ENCODE assay signal across 18 mouse cellular contexts in genomic region chr11:67039799-67040198, GRCm38 (mm10). TPM values are rescaled to one million over a fixed set of nuclear protein-coding genes. Genes with fewer than 3 reads are reported as not detected.
DNase-seq lines count a peak whose midpoint lies in the region; ATAC-seq and TF ChIP-seq lines count a peak whose summit lies in the region.
"Had no signal": no experiment of that assay in that cellular context is flagged by ENCODE, and none has a peak within 500 bp of the region (broad histone marks: within the 10 kb centered on the region; RNA-seq: fewer than 3 reads in every experiment).

No protein-coding gene starts in this region.

- peaks cover 36% of the 10 kb centered on the region for H3K36me3 ChIP-seq in intestine, postnatal 0 days (ENCODE audit: control insufficient read depth, insufficient read depth)
- H3K36me3 ChIP-seq in intestine, embryonic 16.5 days (ENCODE audit: control insufficient read depth, insufficient read depth, low read length): peaks cover 8% of the 10 kb centered on the region
- H3K36me3 ChIP-seq in lung, postnatal 0 days (ENCODE audit: insufficient read depth, low read length): peaks cover 15% of the 10 kb centered on the region; the same call in 1 of the 2 replicates
- H3K36me3 ChIP-seq in MEL (ENCODE audit: control insufficient read depth in 1 of 2, insufficient read depth in 2 of 2, low read length in 2 of 2): peaks cover 0 to 6% of the 10 kb centered on the region in 2 experiments; a peak in 2 of 4 replicates

- H3K79me2 ChIP-seq in MEL (ENCODE audit: control insufficient read depth, insufficient read depth, low read length, poor library complexity): no peaks in the 10 kb centered on the region

- no peak for DNase-seq in lung, postnatal 0 days (ENCODE audit: low spot score)
- no peak for DNase-seq in lung, postnatal 25 days (ENCODE audit: low spot score)
- peak; percentile 60 for DNase-seq in MEL (ENCODE audit: low read depth, low spot score)
- no peak for DNase-seq in adrenal gland, postnatal 14 days
- no peak for DNase-seq in cerebellum, postnatal 14 days
- DNase-seq: cerebellum, adult 11-12 months; heart, postnatal 36 days; kidney, postnatal 14 days; lung, postnatal 36 days had no signal

- H3K4me3 ChIP-seq in intestine, postnatal 0 days (ENCODE audit: low read depth, low read length): no peak overlapping the region
- no peak overlapping the region for H3K4me3 ChIP-seq in intestine, embryonic 16.5 days (ENCODE audit: low read length)
- no peak overlapping the region for H3K4me3 ChIP-seq in lung, postnatal 0 days (ENCODE audit: low read depth, low read length)
- no peak overlapping the region for H3K4me3 ChIP-seq in MEL (ENCODE audit: control insufficient read depth in 1 of 2, insufficient read depth in 1 of 2, low read depth in 2 of 2, low read length in 2 of 2)
- H3K4me3 ChIP-seq: limb, embryonic 13.5 days; neural tube, embryonic 15.5 days had no signal

- H3K9ac ChIP-seq in intestine, postnatal 0 days (ENCODE audit: low read depth, low read length): no peak overlapping the region
- no peak overlapping the region for H3K9ac ChIP-seq in intestine, embryonic 16.5 days (ENCODE audit: low read depth, low read length)
- H3K9ac ChIP-seq in lung, postnatal 0 days (replicated peaks; ENCODE audit: low read depth): no peak overlapping the region
- H3K9ac ChIP-seq in MEL (ENCODE audit: control insufficient read depth, low read depth, low read length, poor library complexity, severe bottlenecking): no peak overlapping the region
- H3K9ac ChIP-seq: limb, embryonic 13.5 days; neural tube, embryonic 15.5 days had no signal

- ATAC-seq in intestine, postnatal 0 days: no peak
- ATAC-seq in intestine, embryonic 16.5 days: no peak
- ATAC-seq in lung, postnatal 0 days: no peak
- ATAC-seq in megakaryocyte progenitor cell, adult 5-6 weeks (replicated peaks; ENCODE audit: poor library complexity): 0 out of 2 replicates have a peak, but pooled peaks have one; percentile 61
- ATAC-seq: forebrain, embryonic 14.5 days; inflammation-experienced regulatory T-cells, adult 6 months had no signal

- H3K4me2 ChIP-seq in intestine, postnatal 0 days (replicated peaks; ENCODE audit: low read depth): no peak overlapping the region
- no peak overlapping the region for H3K4me2 ChIP-seq in intestine, embryonic 16.5 days (ENCODE audit: low read depth, low read length)
- no peak overlapping the region for H3K4me2 ChIP-seq in lung, postnatal 0 days (replicated peaks; ENCODE audit: low read depth, low read length)
- H3K4me2 ChIP-seq: heart, embryonic 11.5 days; limb, embryonic 13.5 days; neural tube, embryonic 15.5 days had no signal

- H3K27ac ChIP-seq in intestine, postnatal 0 days (ENCODE audit: low read depth, low read length): no peak overlapping the region
- H3K27ac ChIP-seq in intestine, embryonic 16.5 days (ENCODE audit: low read length): no peak overlapping the region
- no peak overlapping the region for H3K27ac ChIP-seq in lung, postnatal 0 days (ENCODE audit: low read length)
- H3K27ac ChIP-seq in MEL (ENCODE audit: control insufficient read depth, low read depth, low read length): no peak overlapping the region
- H3K27ac ChIP-seq: limb, embryonic 13.5 days; neural tube, embryonic 15.5 days had no signal

- H3K27me3 ChIP-seq in intestine, postnatal 0 days (replicated peaks; ENCODE audit: control insufficient read depth, insufficient read depth, low read length): no peaks in the 10 kb centered on the region
- no peaks in the 10 kb centered on the region for H3K27me3 ChIP-seq in intestine, embryonic 16.5 days (replicated peaks; ENCODE audit: control insufficient read depth, insufficient read depth, low read length)
- no peaks in the 10 kb centered on the region for H3K27me3 ChIP-seq in lung, postnatal 0 days (replicated peaks; ENCODE audit: insufficient read depth, low read length)
- no peaks in the 10 kb centered on the region for H3K27me3 ChIP-seq in MEL (ENCODE audit: control insufficient read depth in 1 of 2, insufficient read depth in 2 of 2, low read length in 2 of 2)
- H3K27me3 ChIP-seq: limb, embryonic 13.5 days; neural tube, embryonic 15.5 days had no signal

- TF ChIP-seq RAD21 in MEL (IDR thresholded peaks at IDR 0.05; ENCODE audit: low read depth, low read length): no peak; the same call in 1 of the 2 replicates

- no peak for TF ChIP-seq POLR2A in MEL (IDR thresholded peaks at IDR 0.05; ENCODE audit: control insufficient read depth in 1 of 2, insufficient read depth in 1 of 2, low read depth in 1 of 2, low read length in 2 of 2, poor library complexity in 1 of 2)

- H3K9me3 ChIP-seq in intestine, postnatal 0 days (ENCODE audit: control insufficient read depth): no peaks in the 10 kb centered on the region
- no peaks in the 10 kb centered on the region for H3K9me3 ChIP-seq in intestine, embryonic 16.5 days (ENCODE audit: control insufficient read depth, low read length)
- no peaks in the 10 kb centered on the region for H3K9me3 ChIP-seq in lung, postnatal 0 days (ENCODE audit: low read length)
- H3K9me3 ChIP-seq in MEL (replicated peaks; ENCODE audit: insufficient read depth, low read length): no peaks in the 10 kb centered on the region
- H3K9me3 ChIP-seq: limb, embryonic 13.5 days; neural tube, embryonic 15.5 days had no signal

- 0 out of 2 replicates have a peak, but pooled peaks have one; percentile 36 for TF ChIP-seq CTCF in intestine, postnatal 0 days (IDR thresholded peaks at IDR 0.05; ENCODE audit: low read depth)
- peak; percentile 33 for TF ChIP-seq CTCF in lung, postnatal 0 days (IDR thresholded peaks at IDR 0.05)
- TF ChIP-seq CTCF in MEL (IDR thresholded peaks at IDR 0.05 in 2 of 3, conservative IDR thresholded peaks at IDR 0.05 in 1 of 3; ENCODE audit: control insufficient read depth in 1 of 3, insufficient read depth in 1 of 3, low read depth in 2 of 3, low read length in 3 of 3, poor library complexity in 1 of 3, severe bottlenecking in 1 of 3): peak; percentile 50 to 58 (median 53)

- 0 out of 2 replicates have a peak, but pooled peaks cover under 1% of the 10 kb centered on the region for H3K4me1 ChIP-seq in intestine, postnatal 0 days (replicated peaks; ENCODE audit: control insufficient read depth, insufficient read depth, low read length)
- H3K4me1 ChIP-seq in intestine, embryonic 16.5 days (ENCODE audit: control insufficient read depth, insufficient read depth, low read length): peaks cover 2% of the 10 kb centered on the region; the same call in 1 of the 2 replicates
- H3K4me1 ChIP-seq in lung, postnatal 0 days (ENCODE audit: insufficient read depth, low read depth, low read length): no peaks in the 10 kb centered on the region
- no peaks in the 10 kb centered on the region for H3K4me1 ChIP-seq in MEL (ENCODE audit: control insufficient read depth in 1 of 2, insufficient read depth in 2 of 2, low read length in 2 of 2)
- H3K4me1 ChIP-seq: limb, embryonic 13.5 days; neural tube, embryonic 15.5 days had no signal

- WGBS in intestine, postnatal 0 days: 89% methylated on average over 3 of the region's 3 CpGs
- 85% methylated on average over 3 of the region's 3 CpGs for WGBS in intestine, embryonic 16.5 days
- 87% methylated on average over 3 of the region's 3 CpGs for WGBS in lung, postnatal 0 days

- no peak for TF ChIP-seq EP300 in lung, postnatal 0 days (IDR thresholded peaks at IDR 0.05)
- no peak for TF ChIP-seq EP300 in MEL (IDR thresholded peaks at IDR 0.05; ENCODE audit: low read depth in 1 of 2, low read length in 2 of 2)

RNA-seq across cellular contexts. Expression of gene Adprm, which starts 12.6 kb away (rescaled TPM):
- 26.5 and 26.6 TPM in 2 replicates for polyA plus RNA-seq in intestine, postnatal 0 days (2015; fragmentation: Nextera tagmentation; extraction: Ambion mirVana)
- 20.8 and 22.1 TPM in 2 replicates for polyA plus RNA-seq in intestine, embryonic 16.5 days (2015; fragmentation: Nextera tagmentation; extraction: Ambion mirVana)
- polyA plus RNA-seq in lung, postnatal 0 days (2015; fragmentation: Nextera tagmentation; extraction: Ambion mirVana): 29.3 and 36.4 TPM in 2 replicates
- 23.0 and 27.8 TPM in 2 replicates for total RNA-seq in MEL (2012; rRNA removed)
- 100 to 1,000 TPM in 1 of 2 experiments, 10 to 100 TPM in 1; 19.7 to 531 TPM for polyA plus RNA-seq in MEL (2012; ENCODE audit: insufficient read depth in 1 of 2, insufficient read length in 2 of 2, low read depth in 1 of 2, low replicate concordance in 2 of 2, missing spikeins in 1 of 2)
- total RNA-seq in megakaryocyte progenitor cell, adult 5-6 weeks (2015): 45.6 and 55.3 TPM in 2 replicates
- total RNA-seq in megakaryocyte progenitor cell, adult 5-6 weeks (2017): 29.0 and 38.4 TPM in 2 replicates
- 18.6 and 20.5 TPM in 2 replicates for total RNA-seq in adrenal gland, postnatal 14 days (2021)

RNA-seq across cellular contexts. Expression of gene Sco1, which starts 12.7 kb away (rescaled TPM):
- 13.4 and 14.0 TPM in 2 replicates for polyA plus RNA-seq in intestine, postnatal 0 days (2015; fragmentation: Nextera tagmentation; extraction: Ambion mirVana)
- polyA plus RNA-seq in intestine, embryonic 16.5 days (2015; fragmentation: Nextera tagmentation; extraction: Ambion mirVana): 17.7 and 18.6 TPM in 2 replicates
- 9.3 and 9.7 TPM in 2 replicates for polyA plus RNA-seq in lung, postnatal 0 days (2015; fragmentation: Nextera tagmentation; extraction: Ambion mirVana)
- total RNA-seq in MEL (2012; rRNA removed): 29.8 and 32.9 TPM in 2 replicates
- polyA plus RNA-seq in MEL (2012; ENCODE audit: insufficient read depth in 1 of 2, insufficient read length in 2 of 2, low read depth in 1 of 2, low replicate concordance in 2 of 2, missing spikeins in 1 of 2): 10 to 100 TPM in 1 of 2 experiments, not detected in 1; 14.1 TPM
- total RNA-seq in megakaryocyte progenitor cell, adult 5-6 weeks (2015): 16.4 and 17.4 TPM in 2 replicates
- total RNA-seq in megakaryocyte progenitor cell, adult 5-6 weeks (2017): 32.8 and 47.5 TPM in 2 replicates
- total RNA-seq in adrenal gland, postnatal 14 days (2021): 21.4 and 24.3 TPM in 2 replicates

RNA-seq across cellular contexts. Expression of gene Tmem220, which starts 14.8 kb away (rescaled TPM):
- polyA plus RNA-seq in intestine, postnatal 0 days (2015; fragmentation: Nextera tagmentation; extraction: Ambion mirVana): 7.0 and 9.3 TPM in 2 replicates
- polyA plus RNA-seq in intestine, embryonic 16.5 days (2015; fragmentation: Nextera tagmentation; extraction: Ambion mirVana): 3.4 and 4.6 TPM in 2 replicates
- polyA plus RNA-seq in lung, postnatal 0 days (2015; fragmentation: Nextera tagmentation; extraction: Ambion mirVana): 3.5 and 5.4 TPM in 2 replicates
- total RNA-seq in MEL (2012; rRNA removed): 0.23 and 0.35 TPM in 2 replicates
- polyA plus RNA-seq in MEL (2012; ENCODE audit: insufficient read depth in 1 of 2, insufficient read length in 2 of 2, low read depth in 1 of 2, low replicate concordance in 2 of 2, missing spikeins in 1 of 2): under 1 TPM in 1 of 2 experiments, not detected in 1; 0.99 TPM
- 2.1 and 2.7 TPM in 2 replicates for total RNA-seq in megakaryocyte progenitor cell, adult 5-6 weeks (2015)
- total RNA-seq in megakaryocyte progenitor cell, adult 5-6 weeks (2017): 0.87 and 1.5 TPM in 2 replicates
- total RNA-seq in adrenal gland, postnatal 14 days (2021): 5.6 and 6.0 TPM in 2 replicates

RNA-seq across cellular contexts. Expression of gene Myh3, which starts 38.3 kb away (rescaled TPM):
- 0.10 and 0.14 TPM in 2 replicates for polyA plus RNA-seq in intestine, postnatal 0 days (2015; fragmentation: Nextera tagmentation; extraction: Ambion mirVana)
- polyA plus RNA-seq in intestine, embryonic 16.5 days (2015; fragmentation: Nextera tagmentation; extraction: Ambion mirVana): 0.50 and 1.1 TPM in 2 replicates
- polyA plus RNA-seq in lung, postnatal 0 days (2015; fragmentation: Nextera tagmentation; extraction: Ambion mirVana): 0.07 and 0.12 TPM in 2 replicates
- total RNA-seq in MEL (2012; rRNA removed): 0.81 and 1.5 TPM in 2 replicates
- polyA plus RNA-seq in MEL (2012; ENCODE audit: insufficient read depth in 1 of 2, insufficient read length in 2 of 2, low read depth in 1 of 2, low replicate concordance in 2 of 2, missing spikeins in 1 of 2): 1 to 10 TPM in 1 of 2 experiments, not detected in 1; 1.7 TPM
- total RNA-seq in megakaryocyte progenitor cell, adult 5-6 weeks (2015): not detected in 2 replicates
- not detected in 2 replicates for total RNA-seq in megakaryocyte progenitor cell, adult 5-6 weeks (2017)
- 0.07 TPM in 1 of 2 replicates, not detected in the other for total RNA-seq in adrenal gland, postnatal 14 days (2021)
- total RNA-seq: heart, postnatal 36 days had no signal
- polyA plus RNA-seq: spleen, adult 2 months had no signal
